Mouse (Mus musculus) frontal cortex, postnatal 14 days (tissue): ENCODE data around the gene Atg13.

Experiments used
- DNase-seq, 2 experiments: peaks; one replicate each; pipeline ENCODE4 v3.0.0; 2022; ENCODE audit warnings: low spot score in 2 of 2

Atg13 gene

GRCm38 (mm10) chr2:91649152-91649551, 61.2 kb downstream of the Atg13 start:
- DNase-seq: no peak

GRCm38 (mm10) chr2:91646733-91647132, 63.6 kb downstream of the Atg13 start:
- DNase-seq: peak in 1 of 2 experiments; percentile 49

- DNase-seq: no peak
Measured at GRCm38 (mm10) chr2:91645811-91646210, 64.6 kb downstream of the Atg13 start.

- DNase-seq: no peak
Measured at GRCm38 (mm10) chr2:91645354-91645753, 65.0 kb downstream of the Atg13 start.

GRCm38 (mm10) chr2:91644021-91644420, 66.4 kb downstream of the Atg13 start:
- DNase-seq: no peak

GRCm38 (mm10) chr2:91642825-91643415, 67.5 kb downstream of the Atg13 start:
- DNase-seq: no peak

- no peak for DNase-seq
Measured at GRCm38 (mm10) chr2:91638931-91639330, 71.4 kb downstream of the Atg13 start.

- DNase-seq: no peak
Measured at GRCm38 (mm10) chr2:91636727-91637338, 73.5 kb downstream of the Atg13 start.

- DNase-seq: no peak
Measured at GRCm38 (mm10) chr2:91636229-91636628, 74.1 kb downstream of the Atg13 start, which contains the start of gene F2. Gene F2, minus strand, starts transcription at chr2:91636414.

GRCm38 (mm10) chr2:91635486-91635885, 74.9 kb downstream of the Atg13 start:
- no peak for DNase-seq

GRCm38 (mm10) chr2:91634841-91635240, 75.5 kb downstream of the Atg13 start:
- no peak for DNase-seq

GRCm38 (mm10) chr2:91633334-91633977, 76.9 kb downstream of the Atg13 start:
- DNase-seq: no peak

GRCm38 (mm10) chr2:91632316-91632715, 78.1 kb downstream of the Atg13 start:
- no peak for DNase-seq

GRCm38 (mm10) chr2:91631826-91632225, 78.5 kb downstream of the Atg13 start:
- no peak for DNase-seq

GRCm38 (mm10) chr2:91630384-91630783, 80.0 kb downstream of the Atg13 start:
- DNase-seq: no peak

- DNase-seq: no peak
Measured at GRCm38 (mm10) chr2:91629682-91630081, 80.7 kb downstream of the Atg13 start.

GRCm38 (mm10) chr2:91628171-91628570, 82.2 kb downstream of the Atg13 start:
- no peak for DNase-seq

GRCm38 (mm10) chr2:91627486-91627885, 82.9 kb downstream of the Atg13 start:
- DNase-seq: no peak
